Mouse (Mus musculus) embryo, embryonic 10.5 days (tissue): ENCODE measurements around the gene Slc26a8.

ENCODE experiments used
- DNase-seq: peaks from one replicate; pipeline ENCODE4 v3.0.0-alpha.2; 2015; ENCODE audit warnings: low spot score

Slc26a8 gene

GRCm38 (mm10) chr17:28640113-28640512, 49.9 kb downstream of the Slc26a8 start:
- no peak for DNase-seq

- no peak for DNase-seq
Observed at GRCm38 (mm10) chr17:28637711-28638690, 52.0 kb downstream of the Slc26a8 start.

GRCm38 (mm10) chr17:28635842-28636241, 54.2 kb downstream of the Slc26a8 start:
- no peak for DNase-seq

- no peak for DNase-seq
Observed at GRCm38 (mm10) chr17:28629125-28629524, 60.9 kb downstream of the Slc26a8 start.

GRCm38 (mm10) chr17:28628248-28629124, 61.5 kb downstream of the Slc26a8 start:
- DNase-seq, result no peak

- DNase-seq, result no peak
Observed at GRCm38 (mm10) chr17:28626937-28627336, 63.1 kb downstream of the Slc26a8 start.

- no peak for DNase-seq
Observed at GRCm38 (mm10) chr17:28625327-28625726, 64.7 kb downstream of the Slc26a8 start.

GRCm38 (mm10) chr17:28624841-28625240, 65.2 kb downstream of the Slc26a8 start:
- DNase-seq, result no peak

GRCm38 (mm10) chr17:28622300-28622759, 67.7 kb downstream of the Slc26a8 start, which contains the start of gene Srpk1:
Gene Srpk1 (minus strand): TSS chr17:28622709.
- DNase-seq, result peak; percentile 95

GRCm38 (mm10) chr17:28621381-28622299, 68.4 kb downstream of the Slc26a8 start:
- DNase-seq, result peak; percentile 76

GRCm38 (mm10) chr17:28618775-28619174, 71.3 kb downstream of the Slc26a8 start:
- no peak for DNase-seq

- no peak for DNase-seq
Observed at GRCm38 (mm10) chr17:28618124-28618523, 71.9 kb downstream of the Slc26a8 start.

GRCm38 (mm10) chr17:28617636-28618035, 72.4 kb downstream of the Slc26a8 start:
- no peak for DNase-seq

GRCm38 (mm10) chr17:28615332-28615731, 74.7 kb downstream of the Slc26a8 start:
- DNase-seq, result no peak

- no peak for DNase-seq
Observed at GRCm38 (mm10) chr17:28613096-28613495, 76.9 kb downstream of the Slc26a8 start.

- DNase-seq, result no peak
Observed at GRCm38 (mm10) chr17:28612603-28613002, 77.4 kb downstream of the Slc26a8 start.

- DNase-seq, result no peak
Observed at GRCm38 (mm10) chr17:28609543-28609942, 80.5 kb downstream of the Slc26a8 start.

- DNase-seq, result no peak
Observed at GRCm38 (mm10) chr17:28601557-28602250, 88.3 kb downstream of the Slc26a8 start.

GRCm38 (mm10) chr17:28600780-28601179, 89.3 kb downstream of the Slc26a8 start:
- DNase-seq, result no peak

- no peak for DNase-seq
Observed at GRCm38 (mm10) chr17:28593965-28594364, 96.1 kb downstream of the Slc26a8 start.

GRCm38 (mm10) chr17:28592998-28593397, 97.0 kb downstream of the Slc26a8 start:
- DNase-seq, result peak; percentile 83
